Mouse (Mus musculus): ENCODE data around the gene Ubxn7. TPM values are rescaled to one million over a fixed set of nuclear protein-coding genes. Genes with fewer than 3 reads are reported as not detected.

Gene Ubxn7
- polyA plus RNA-seq, 1 experiment from 2014 or later, result 30.6 TPM

DNA sequence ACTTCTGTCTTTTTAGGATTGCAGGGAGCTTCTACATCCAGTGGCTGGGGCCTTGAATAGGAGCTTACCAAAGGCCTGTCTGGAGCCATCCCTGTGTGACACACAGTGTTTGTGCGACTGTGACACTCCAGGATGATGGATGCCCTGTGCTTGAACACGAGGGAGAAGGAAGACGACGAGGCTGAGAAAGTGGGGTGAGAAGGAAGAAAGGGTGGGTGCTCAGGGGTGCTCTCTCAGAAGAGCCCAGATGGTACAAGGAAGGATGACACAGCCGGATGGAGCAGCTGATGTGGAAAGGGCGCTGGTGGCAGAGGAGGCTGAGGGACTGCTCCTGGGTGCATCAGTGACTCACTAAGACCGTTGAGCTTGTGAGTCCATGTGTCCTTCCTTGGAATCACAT lies 68.2 kb downstream of the Ubxn7 start, which contains the start of gene Tm4sf19:
Gene Tm4sf19, plus strand, starts transcription at position 240 of the 400 bp plus-strand sequence.
- ATAC-seq (replicated peaks; ENCODE audit: insufficient number of reproducible peaks, low FRiP score, low TSS enrichment, low read depth) (no peak), DNase-seq (ENCODE audit: low spot score) (no peak)
- Histone ChIP-seq H3K4me1 (ENCODE audit: control insufficient read depth, insufficient read depth, low read length) (no peaks in the 10 kb centered on the region; the same call in 1 of the 2 replicates), H3K36me3 (replicated peaks; ENCODE audit: control insufficient read depth, insufficient read depth, low read depth, low read length) (no peaks in the 10 kb centered on the region), H3K27me3 (ENCODE audit: control insufficient read depth, insufficient read depth, low read length) (no peaks in the 10 kb centered on the region), H3K9me3 (replicated peaks; ENCODE audit: control insufficient read depth, low read length) (no peaks in the 10 kb centered on the region), H3K27ac (replicated peaks; ENCODE audit: low read depth, low read length) (no peak within 1 kb of the TSS), H3K4me2 (ENCODE audit: low read depth, low read length) (no peak within 1 kb of the TSS), H3K9ac (replicated peaks; ENCODE audit: low read length) (no peak within 1 kb of the TSS), H3K4me3 (ENCODE audit: low read depth, low read length) (no peak within 1 kb of the TSS)
- 87% methylated on average over 7 of the region's 7 CpGs for WGBS

GRCm38 (mm10) chr16:32401335-32401965 lies 69.4 kb downstream of the Ubxn7 start:
- Histone ChIP-seq H3K4me2 (ENCODE audit: low read depth, low read length) (no peak overlapping the region), H3K36me3 (replicated peaks; ENCODE audit: control insufficient read depth, insufficient read depth, low read depth, low read length) (no peaks in the 10 kb centered on the region), H3K27ac (replicated peaks; ENCODE audit: low read depth, low read length) (no peak overlapping the region), H3K27me3 (ENCODE audit: control insufficient read depth, insufficient read depth, low read length) (no peaks in the 10 kb centered on the region), H3K4me1 (ENCODE audit: control insufficient read depth, insufficient read depth, low read length) (no peaks in the 10 kb centered on the region), H3K9me3 (replicated peaks; ENCODE audit: control insufficient read depth, low read length) (no peaks in the 10 kb centered on the region), H3K9ac (replicated peaks; ENCODE audit: low read length) (no peak overlapping the region), H3K4me3 (ENCODE audit: low read depth, low read length) (no peak overlapping the region)
- 65% methylated on average over 9 of the region's 9 CpGs for WGBS
- DNase-seq (ENCODE audit: low spot score) (no peak), ATAC-seq (replicated peaks; ENCODE audit: insufficient number of reproducible peaks, low FRiP score, low TSS enrichment, low read depth) (no peak)

DNA sequence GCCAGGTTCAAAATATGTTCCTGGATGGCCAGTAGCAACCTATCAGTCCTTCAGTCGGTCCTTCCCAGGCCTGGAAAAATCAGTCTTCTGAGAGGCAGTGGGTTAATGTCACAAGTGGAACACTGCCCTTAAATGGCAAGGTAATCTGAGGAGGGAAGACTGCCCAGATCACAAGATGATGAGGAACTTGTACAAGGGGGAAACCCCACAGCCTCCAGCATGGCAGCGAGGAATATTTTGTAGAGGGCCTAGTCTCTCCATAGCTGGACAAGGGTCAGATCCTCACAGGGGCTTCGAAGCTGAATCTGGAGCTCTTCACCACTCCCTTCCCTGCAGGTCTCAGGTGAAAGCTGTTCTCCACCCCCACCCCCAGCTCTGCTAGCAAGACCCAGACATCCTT lies 70.8 kb downstream of the Ubxn7 start:
- H3K9me3 ChIP-seq (replicated peaks; ENCODE audit: control insufficient read depth, low read length), result no peaks in the 10 kb centered on the region
- H3K27ac ChIP-seq (replicated peaks; ENCODE audit: low read depth, low read length), result no peak overlapping the region
- DNase-seq (ENCODE audit: low spot score) (no peak), ATAC-seq (replicated peaks; ENCODE audit: insufficient number of reproducible peaks, low FRiP score, low TSS enrichment, low read depth) (no peak)
- no peaks in the 10 kb centered on the region for H3K36me3 ChIP-seq (replicated peaks; ENCODE audit: control insufficient read depth, insufficient read depth, low read depth, low read length)
- H3K4me3 ChIP-seq (ENCODE audit: low read depth, low read length), result no peak overlapping the region
- no peaks in the 10 kb centered on the region for H3K4me1 ChIP-seq (ENCODE audit: control insufficient read depth, insufficient read depth, low read length)
- 85% methylated on average over 3 of the region's 3 CpGs for WGBS
- H3K9ac ChIP-seq (replicated peaks; ENCODE audit: low read length), result no peak overlapping the region
- H3K4me2 ChIP-seq (ENCODE audit: low read depth, low read length), result no peak overlapping the region
- H3K27me3 ChIP-seq (ENCODE audit: control insufficient read depth, insufficient read depth, low read length), result no peaks in the 10 kb centered on the region

DNA sequence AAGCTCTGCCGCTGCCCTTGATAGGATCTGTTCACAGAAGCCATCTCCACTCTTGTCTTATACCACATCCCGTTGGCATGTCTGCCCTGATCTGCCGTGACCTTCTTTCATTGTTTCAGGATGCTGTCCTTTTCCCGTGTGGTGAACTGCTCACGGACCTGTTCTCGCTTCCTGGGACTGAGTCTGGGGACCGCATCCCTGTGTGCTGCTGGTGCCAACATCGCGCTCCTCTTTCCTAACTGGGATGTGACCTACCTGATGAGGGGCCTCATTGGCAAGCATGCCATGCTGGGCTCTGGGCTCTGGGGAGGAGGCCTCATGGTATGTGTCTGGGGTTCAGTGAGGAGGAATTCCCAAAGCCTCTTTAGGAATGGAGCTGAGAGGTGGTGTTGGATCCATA lies 73.7 kb downstream of the Ubxn7 start:
- no peaks in the 10 kb centered on the region for H3K4me1 ChIP-seq (ENCODE audit: control insufficient read depth, insufficient read depth, low read length)
- H3K4me3 ChIP-seq (ENCODE audit: low read depth, low read length), result no peak overlapping the region
- no peak overlapping the region for H3K9ac ChIP-seq (replicated peaks; ENCODE audit: low read length)
- no peaks in the 10 kb centered on the region for H3K9me3 ChIP-seq (replicated peaks; ENCODE audit: control insufficient read depth, low read length)
- H3K27ac ChIP-seq (replicated peaks; ENCODE audit: low read depth, low read length), result no peak overlapping the region
- ATAC-seq (replicated peaks; ENCODE audit: insufficient number of reproducible peaks, low FRiP score, low TSS enrichment, low read depth) (no peak), DNase-seq (ENCODE audit: low spot score) (no peak)
- WGBS, result 85% methylated on average over 9 of the region's 9 CpGs
- H3K4me2 ChIP-seq (ENCODE audit: low read depth, low read length), result no peak overlapping the region
- H3K27me3 ChIP-seq (ENCODE audit: control insufficient read depth, insufficient read depth, low read length), result no peaks in the 10 kb centered on the region
- H3K36me3 ChIP-seq (replicated peaks; ENCODE audit: control insufficient read depth, insufficient read depth, low read depth, low read length), result no peaks in the 10 kb centered on the region

DNA sequence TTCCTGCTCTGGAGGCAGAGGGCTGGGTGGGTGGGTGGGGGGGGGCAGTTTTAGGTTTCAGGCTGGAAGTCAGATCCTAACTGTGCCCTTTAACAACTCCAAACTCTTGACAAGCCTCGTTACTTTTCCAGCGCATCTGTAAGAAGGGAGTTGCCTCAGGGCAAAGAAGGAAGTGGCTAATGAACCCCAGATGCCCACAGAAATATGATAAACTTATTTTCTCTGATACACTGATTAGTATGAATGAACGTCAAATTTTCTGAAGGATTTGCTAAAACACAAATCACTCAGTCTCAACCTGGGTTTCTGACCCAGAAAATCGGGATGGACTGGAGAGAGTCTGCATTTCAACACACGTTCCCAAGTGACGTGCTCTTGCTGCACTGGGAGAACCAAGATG lies 74.6 kb downstream of the Ubxn7 start:
- Histone ChIP-seq H3K4me3 (ENCODE audit: low read depth, low read length) (no peak overlapping the region), H3K4me2 (ENCODE audit: low read depth, low read length) (no peak overlapping the region), H3K36me3 (replicated peaks; ENCODE audit: control insufficient read depth, insufficient read depth, low read depth, low read length) (no peaks in the 10 kb centered on the region), H3K9me3 (replicated peaks; ENCODE audit: control insufficient read depth, low read length) (no peaks in the 10 kb centered on the region), H3K4me1 (ENCODE audit: control insufficient read depth, insufficient read depth, low read length) (no peaks in the 10 kb centered on the region), H3K27me3 (ENCODE audit: control insufficient read depth, insufficient read depth, low read length) (no peaks in the 10 kb centered on the region), H3K27ac (replicated peaks; ENCODE audit: low read depth, low read length) (no peak overlapping the region), H3K9ac (replicated peaks; ENCODE audit: low read length) (no peak overlapping the region)
- DNase-seq (ENCODE audit: low spot score) (peak; percentile 74), ATAC-seq (replicated peaks; ENCODE audit: insufficient number of reproducible peaks, low FRiP score, low TSS enrichment, low read depth) (no peak)
- 33% methylated on average over 6 of the region's 6 CpGs for WGBS

DNA sequence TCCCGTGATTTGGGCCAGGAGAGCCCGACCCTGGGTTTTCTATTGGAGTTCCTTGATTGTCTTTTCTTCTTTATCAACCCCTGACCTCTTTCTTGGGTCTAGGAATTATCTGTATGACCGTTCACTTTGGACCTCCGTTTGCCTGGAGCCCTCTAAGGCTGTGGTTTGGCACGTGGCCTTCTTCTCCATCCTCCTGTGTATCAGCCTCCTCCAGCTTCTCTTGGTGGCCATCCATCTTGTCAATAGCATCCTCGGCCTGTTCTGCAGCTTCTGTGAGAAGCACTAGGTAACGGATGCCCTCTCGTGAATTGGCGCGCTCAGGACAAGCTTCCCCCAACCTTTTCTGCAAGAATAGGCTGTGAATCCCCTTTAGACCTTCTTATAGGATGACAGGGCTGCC lies 75.7 kb downstream of the Ubxn7 start:
- no peaks in the 10 kb centered on the region for H3K9me3 ChIP-seq (replicated peaks; ENCODE audit: control insufficient read depth, low read length)
- H3K4me2 ChIP-seq (ENCODE audit: low read depth, low read length), result no peak overlapping the region
- H3K27ac ChIP-seq (replicated peaks; ENCODE audit: low read depth, low read length), result no peak overlapping the region
- H3K4me1 ChIP-seq (ENCODE audit: control insufficient read depth, insufficient read depth, low read length), result no peaks in the 10 kb centered on the region
- WGBS, result 86% methylated on average over 10 of the region's 10 CpGs
- no peaks in the 10 kb centered on the region for H3K36me3 ChIP-seq (replicated peaks; ENCODE audit: control insufficient read depth, insufficient read depth, low read depth, low read length)
- no peak overlapping the region for H3K4me3 ChIP-seq (ENCODE audit: low read depth, low read length)
- H3K27me3 ChIP-seq (ENCODE audit: control insufficient read depth, insufficient read depth, low read length), result no peaks in the 10 kb centered on the region
- DNase-seq (ENCODE audit: low spot score) (no peak), ATAC-seq (replicated peaks; ENCODE audit: insufficient number of reproducible peaks, low FRiP score, low TSS enrichment, low read depth) (no peak)
- H3K9ac ChIP-seq (replicated peaks; ENCODE audit: low read length), result no peak overlapping the region

GRCm38 (mm10) chr16:32417457-32417856 lies 85.4 kb downstream of the Ubxn7 start:
- Histone ChIP-seq H3K9me3 (replicated peaks; ENCODE audit: control insufficient read depth, low read length) (no peaks in the 10 kb centered on the region), H3K36me3 (replicated peaks; ENCODE audit: control insufficient read depth, insufficient read depth, low read depth, low read length) (no peaks in the 10 kb centered on the region), H3K27ac (replicated peaks; ENCODE audit: low read depth, low read length) (no peak overlapping the region), H3K27me3 (ENCODE audit: control insufficient read depth, insufficient read depth, low read length) (no peaks in the 10 kb centered on the region), H3K4me1 (ENCODE audit: control insufficient read depth, insufficient read depth, low read length) (no peaks in the 10 kb centered on the region), H3K4me3 (ENCODE audit: low read depth, low read length) (no peak overlapping the region), H3K4me2 (ENCODE audit: low read depth, low read length) (no peak overlapping the region), H3K9ac (replicated peaks; ENCODE audit: low read length) (no peak overlapping the region)
- ATAC-seq (replicated peaks; ENCODE audit: insufficient number of reproducible peaks, low FRiP score, low TSS enrichment, low read depth), result no peak
- WGBS, result 54% methylated on average over 1 of the region's 1 CpGs
- no peak for DNase-seq (ENCODE audit: low spot score)

DNA sequence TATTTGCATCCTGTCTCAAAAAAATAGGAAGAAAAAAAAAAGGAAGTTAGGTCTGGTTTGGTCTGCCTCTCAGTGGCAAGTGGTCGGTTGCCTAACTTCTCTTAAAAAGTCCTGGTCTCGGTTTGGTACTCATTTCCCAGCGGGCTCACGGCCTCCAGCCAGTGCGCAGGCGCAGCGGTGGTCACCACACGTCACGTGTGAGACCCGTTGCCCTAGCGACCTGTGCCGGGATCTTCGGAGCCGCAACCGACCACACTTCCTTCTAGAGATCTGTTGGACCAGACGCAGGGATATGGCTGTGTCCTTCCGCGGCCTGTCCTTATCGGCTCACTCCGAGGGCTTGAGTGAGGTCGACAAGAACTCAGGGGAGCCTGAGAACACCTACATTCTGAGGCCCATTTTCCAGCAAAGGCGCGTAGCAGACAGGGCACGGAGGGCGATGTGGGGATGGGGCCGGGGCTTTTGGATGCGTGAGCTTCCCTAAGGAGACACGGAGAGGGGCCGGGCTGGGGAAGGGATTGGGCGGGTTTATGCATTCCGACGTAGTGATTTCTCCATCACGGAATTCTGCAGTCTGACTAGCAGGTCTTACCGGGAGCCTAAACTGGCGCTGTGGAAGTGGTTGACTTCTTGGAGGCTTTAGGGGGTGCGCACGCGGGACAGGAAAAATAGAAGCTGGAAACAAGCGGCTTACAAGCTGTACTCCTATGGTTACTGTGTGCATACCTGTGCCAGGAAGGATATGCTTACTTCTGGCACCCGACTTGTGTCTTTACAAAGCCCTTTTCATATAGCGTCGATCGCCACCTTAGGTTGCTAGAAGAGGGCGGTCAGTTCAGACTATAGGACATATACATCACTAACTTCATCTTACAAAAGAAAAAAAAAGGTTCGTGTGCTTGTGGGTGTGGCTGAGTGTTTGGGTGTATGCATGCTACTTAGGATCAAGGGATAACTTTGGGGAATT lies 87.7 kb downstream of the Ubxn7 start, which contains the start of gene Tctex1d2:
Gene Tctex1d2, plus strand, starts transcription at position 186 of the 967 bp plus-strand sequence.
- peak within 1 kb of the TSS; percentile 51 for H3K4me3 ChIP-seq (ENCODE audit: low read depth, low read length)
- DNase-seq (ENCODE audit: low spot score) (peak; percentile 97), ATAC-seq (replicated peaks; ENCODE audit: insufficient number of reproducible peaks, low FRiP score, low TSS enrichment, low read depth) (peak; percentile 94)
- H3K27ac ChIP-seq (replicated peaks; ENCODE audit: low read depth, low read length), result peak within 1 kb of the TSS; percentile 74
- no peaks in the 10 kb centered on the region for H3K36me3 ChIP-seq (replicated peaks; ENCODE audit: control insufficient read depth, insufficient read depth, low read depth, low read length)
- H3K9me3 ChIP-seq (replicated peaks; ENCODE audit: control insufficient read depth, low read length), result no peaks in the 10 kb centered on the region
- H3K9ac ChIP-seq (replicated peaks; ENCODE audit: low read length), result peak within 1 kb of the TSS; percentile 74
- H3K27me3 ChIP-seq (ENCODE audit: control insufficient read depth, insufficient read depth, low read length), result no peaks in the 10 kb centered on the region
- no peaks in the 10 kb centered on the region for H3K4me1 ChIP-seq (ENCODE audit: control insufficient read depth, insufficient read depth, low read length)
- 1% methylated on average over 45 of the region's 45 CpGs for WGBS
- peak within 1 kb of the TSS; percentile 63 for H3K4me2 ChIP-seq (ENCODE audit: low read depth, low read length)
